Mouse (Mus musculus): ENCODE data around the gene Gm20792. TPM values are rescaled to one million over a fixed set of nuclear protein-coding genes. Genes with fewer than 3 reads are reported as not detected.
"Not testable (repeated sequence)": the region's sequence is repeated elsewhere in the genome, so short reads cannot be mapped to it uniquely, and the experiment has no call there.

Gm20792 gene
- not detected for total RNA-seq (2022)

- not testable (repeated sequence) for DNase-seq (ENCODE audit: low spot score in 2 of 2)
Measured at GRCm38 (mm10) chrY:48311555-48311954, at the start of gene Gm20792. TSS of gene Gm20792 (plus strand) at chrY:48311855.

Data from gastrocnemius, adult 8-10 months (tissue).